In genomic region chr17:64554901-64555300, GRCm38 (mm10) we compare ENCODE assay signal across 35 mouse cellular contexts.
"Had no signal": no experiment of that assay in that cellular context is flagged by ENCODE, and none has a peak within 500 bp of the region (broad histone marks: within the 10 kb centered on the region; RNA-seq: fewer than 3 reads in every experiment).

No protein-coding gene starts in this region.

- H3K4me1 ChIP-seq: intestine, embryonic 15.5 days had no signal

- H3K27ac ChIP-seq: heart, embryonic 10.5 days; heart, embryonic 13.5 days; heart, embryonic 15.5 days; hindbrain, embryonic 10.5 days; hindbrain, embryonic 12.5 days; hindbrain, embryonic 13.5 days; hindbrain, embryonic 14.5 days; hindbrain, embryonic 15.5 days; hindbrain, postnatal 0 days; intestine, embryonic 15.5 days; kidney, embryonic 15.5 days; kidney, postnatal 0 days; layer of hippocampus, adult 2 months had no signal

- H3K36me3 ChIP-seq: heart, embryonic 10.5 days; heart, embryonic 12.5 days; heart, embryonic 13.5 days; heart, embryonic 15.5 days; hindbrain, embryonic 10.5 days; hindbrain, embryonic 12.5 days; hindbrain, embryonic 13.5 days; hindbrain, embryonic 15.5 days; intestine, embryonic 15.5 days; kidney, embryonic 15.5 days had no signal

- H3K27me3 ChIP-seq: heart, embryonic 12.5 days; heart, embryonic 13.5 days; heart, embryonic 15.5 days; hindbrain, embryonic 12.5 days; hindbrain, embryonic 13.5 days; hindbrain, embryonic 15.5 days; intestine, embryonic 15.5 days; kidney, embryonic 15.5 days had no signal

- H3K4me3 ChIP-seq: heart, embryonic 10.5 days; heart, embryonic 12.5 days; heart, embryonic 13.5 days; heart, embryonic 15.5 days; hindbrain, embryonic 10.5 days; hindbrain, embryonic 12.5 days; hindbrain, embryonic 13.5 days; hindbrain, embryonic 15.5 days; intestine, embryonic 15.5 days; kidney, embryonic 15.5 days; layer of hippocampus, adult 2 months had no signal

- H3K9me3 ChIP-seq: heart, embryonic 10.5 days; heart, embryonic 13.5 days; heart, embryonic 15.5 days; hindbrain, embryonic 10.5 days; hindbrain, embryonic 12.5 days; hindbrain, embryonic 13.5 days; hindbrain, embryonic 15.5 days; intestine, embryonic 15.5 days; kidney, embryonic 15.5 days had no signal

- ATAC-seq: hindbrain, embryonic 16.5 days; hindbrain, postnatal 0 days; inflammation-experienced regulatory T-cells, adult 6 months; intestine, embryonic 15.5 days; intestine, embryonic 16.5 days; intestine, postnatal 0 days had no signal

- H3K4me2 ChIP-seq: heart, embryonic 11.5 days; heart, embryonic 12.5 days; heart, embryonic 13.5 days; heart, embryonic 15.5 days; hindbrain, embryonic 12.5 days; hindbrain, embryonic 13.5 days; hindbrain, embryonic 14.5 days; hindbrain, embryonic 15.5 days; intestine, embryonic 15.5 days; kidney, embryonic 15.5 days had no signal

- H3K9ac ChIP-seq: heart, embryonic 12.5 days; heart, embryonic 13.5 days; heart, embryonic 15.5 days; hindbrain, embryonic 12.5 days; hindbrain, embryonic 13.5 days; hindbrain, embryonic 14.5 days; hindbrain, embryonic 15.5 days; intestine, embryonic 15.5 days; kidney, embryonic 15.5 days had no signal

- DNase-seq: heart, postnatal 10 days; heart, postnatal 14 days; heart, postnatal 36 days; heart, postnatal 4 days; kidney, adult 11 months; kidney, adult 18-20 months; kidney, adult 2 months; kidney, adult 8-10 months; kidney, adult 9 months; kidney, postnatal 10 days; kidney, postnatal 14 days; kidney, postnatal 25 days; kidney, postnatal 36 days; kidney, postnatal 4 days; layer of hippocampus, adult 9-11 months; layer of hippocampus, postnatal 36 days had no signal
